Mouse (Mus musculus) erythroblast, embryonic 14.5 days (primary cell): Measurements from ENCODE around the gene Gstm7.

ENCODE experiments used
- GATA1 ChIP-seq: IDR thresholded peaks from 2 replicates; pipeline ENCODE4 v1.6.1; 2012; ENCODE audit warnings: low read length, inconsistent platforms, mixed read lengths
- TAL1 ChIP-seq: IDR thresholded peaks from 3 replicates; pipeline ENCODE4 v1.6.1; 2012; ENCODE audit warnings: low read length, inconsistent platforms, mixed read lengths

GRCm38 (mm10) chr3:107968724-107969395 is 37.2 kb upstream of the Gstm7 start, which contains the start of gene Gstm3:
- no peak for TF ChIP-seq GATA1
- no peak for TF ChIP-seq TAL1
